ENCODE assay signal across 28 mouse cellular contexts in genomic region chr3:68499532-68500152, GRCm38 (mm10).
A peak's percentile ranks its signal among the peaks of the same experiment; 100 is the strongest.
DNase-seq lines count a peak whose midpoint lies in the region; ATAC-seq and TF ChIP-seq lines count a peak whose summit lies in the region.
"Had no signal": no experiment of that assay in that cellular context is flagged by ENCODE, and none has a peak within 500 bp of the region (broad histone marks: within the 10 kb centered on the region; RNA-seq: fewer than 3 reads in every experiment).

No protein-coding gene starts in this region.

- peaks cover 9% of the 10 kb centered on the region for H3K36me3 ChIP-seq in heart, embryonic 12.5 days
- H3K36me3 ChIP-seq in liver, embryonic 11.5 days (ENCODE audit: control insufficient read depth, insufficient read depth, low read length) = no peaks in the 10 kb centered on the region
- no peaks in the 10 kb centered on the region for H3K36me3 ChIP-seq in liver, postnatal 0 days (replicated peaks; ENCODE audit: insufficient read depth, low read length)
- H3K36me3 ChIP-seq in intestine, embryonic 15.5 days = no peaks in the 10 kb centered on the region
- H3K36me3 ChIP-seq: embryonic facial prominence, embryonic 15.5 days; heart, embryonic 15.5 days had no signal

- 0 out of 2 replicates have a peak overlapping the region, but pooled peaks have one; percentile 1 for H3K4me2 ChIP-seq in heart, embryonic 12.5 days
- H3K4me2 ChIP-seq in liver, embryonic 11.5 days = peak overlapping the region; percentile 27
- H3K4me2 ChIP-seq in liver, postnatal 0 days (ENCODE audit: low read depth, low read length) = no peak overlapping the region
- no peak overlapping the region for H3K4me2 ChIP-seq in intestine, embryonic 15.5 days (replicated peaks)
- H3K4me2 ChIP-seq: embryonic facial prominence, embryonic 15.5 days; heart, embryonic 15.5 days; hindbrain, embryonic 14.5 days; midbrain, embryonic 11.5 days had no signal

- ATAC-seq in heart, embryonic 12.5 days (ENCODE audit: insufficient number of reproducible peaks, low FRiP score) = no peak
- peak; percentile 87 for ATAC-seq in liver, embryonic 11.5 days (replicated peaks; ENCODE audit: low FRiP score)
- ATAC-seq in liver, postnatal 0 days = peak; percentile 85
- no peak for ATAC-seq in intestine, embryonic 15.5 days
- ATAC-seq in activated CD4-positive, CD25-positive, alpha-beta regulatory T cell, adult 4 months = no peak
- ATAC-seq: CD4-positive, CD25-positive, alpha-beta regulatory T cell, adult 4 months; forebrain, embryonic 16.5 days; inflammation-experienced regulatory T-cells, adult 6 months; lung, postnatal 0 days; Patski had no signal

- H3K9ac ChIP-seq in heart, embryonic 12.5 days = no peak overlapping the region; the same call in 1 of the 2 replicates
- H3K9ac ChIP-seq in liver, embryonic 11.5 days (ENCODE audit: low read depth, low read length) = no peak overlapping the region
- no peak overlapping the region for H3K9ac ChIP-seq in liver, postnatal 0 days (replicated peaks)
- no peak overlapping the region for H3K9ac ChIP-seq in intestine, embryonic 15.5 days
- H3K9ac ChIP-seq: embryonic facial prominence, embryonic 15.5 days; heart, embryonic 15.5 days; hindbrain, embryonic 14.5 days had no signal

- H3K9me3 ChIP-seq in heart, embryonic 12.5 days (replicated peaks) = no peaks in the 10 kb centered on the region
- H3K9me3 ChIP-seq in liver, embryonic 11.5 days (ENCODE audit: control insufficient read depth, low read length) = no peaks in the 10 kb centered on the region
- no peaks in the 10 kb centered on the region for H3K9me3 ChIP-seq in liver, postnatal 0 days (ENCODE audit: low read length)
- no peaks in the 10 kb centered on the region for H3K9me3 ChIP-seq in intestine, embryonic 15.5 days
- H3K9me3 ChIP-seq: embryonic facial prominence, embryonic 15.5 days; forebrain, embryonic 10.5 days; heart, embryonic 15.5 days; limb, embryonic 10.5 days had no signal

- WGBS in heart, embryonic 12.5 days = 40% methylated on average over 6 of the region's 6 CpGs
- 41% methylated on average over 6 of the region's 6 CpGs for WGBS in liver, embryonic 11.5 days
- WGBS in liver, postnatal 0 days (ENCODE audit: insufficient replicate concordance) = 48% methylated on average over 6 of the region's 6 CpGs
- 82% methylated on average over 6 of the region's 6 CpGs for WGBS in intestine, embryonic 15.5 days

- H3K4me1 ChIP-seq in heart, embryonic 12.5 days (replicated peaks) = peaks cover 40% of the 10 kb centered on the region
- peaks cover 30% of the 10 kb centered on the region for H3K4me1 ChIP-seq in liver, embryonic 11.5 days (replicated peaks; ENCODE audit: control insufficient read depth, insufficient read depth, low read length)
- H3K4me1 ChIP-seq in liver, postnatal 0 days (ENCODE audit: insufficient read depth) = peaks cover 7% of the 10 kb centered on the region
- H3K4me1 ChIP-seq in intestine, embryonic 15.5 days (replicated peaks) = 0 out of 2 replicates have a peak, but pooled peaks cover 7% of the 10 kb centered on the region

- no peak for TF ChIP-seq CTCF in liver, postnatal 0 days (IDR thresholded peaks at IDR 0.05; ENCODE audit: low read depth)

- H3K4me3 ChIP-seq in heart, embryonic 12.5 days = no peak overlapping the region
- H3K4me3 ChIP-seq in liver, embryonic 11.5 days (ENCODE audit: low read depth, low read length) = no peak overlapping the region
- no peak overlapping the region for H3K4me3 ChIP-seq in liver, postnatal 0 days (ENCODE audit: low read depth, low read length)
- H3K4me3 ChIP-seq in intestine, embryonic 15.5 days (replicated peaks) = no peak overlapping the region
- H3K4me3 ChIP-seq: embryonic facial prominence, embryonic 15.5 days; forebrain, embryonic 10.5 days; heart, embryonic 15.5 days; limb, embryonic 10.5 days had no signal

- no peak for DNase-seq in heart, postnatal 14 days
- peak; percentile 66 for DNase-seq in c-Kit-positive CD71-positive TER-119-negative erythroid progenitor cells, embryonic 14.5 days (ENCODE audit: low read depth)
- no peak for DNase-seq in liver, embryonic 11.5 days (ENCODE audit: low spot score)
- DNase-seq in liver, postnatal 0 days = peak; percentile 42
- no peak for DNase-seq in ovary, postnatal 10 days (ENCODE audit: low spot score)
- DNase-seq: adrenal gland, adult 2 months; cerebellum, adult 2 months; cerebellum, postnatal 36 days; gastrocnemius, postnatal 10 days; heart, postnatal 4 days; kidney, adult 8-10 months; kidney, postnatal 10 days; thymus, postnatal 25 days had no signal

- intact Hi-C loops in heart, postnatal 14 days (cut with DNase I) = no loop called here

- H3K27ac ChIP-seq in heart, embryonic 12.5 days (ENCODE audit: poor library complexity, severe bottlenecking) = peak overlapping the region; percentile 37; the same call in 1 of the 2 replicates
- no peak overlapping the region for H3K27ac ChIP-seq in liver, embryonic 11.5 days (ENCODE audit: low read depth, low read length)
- H3K27ac ChIP-seq in liver, postnatal 0 days (ENCODE audit: low read depth) = no peak overlapping the region
- no peak overlapping the region for H3K27ac ChIP-seq in intestine, embryonic 15.5 days
- H3K27ac ChIP-seq: embryonic facial prominence, embryonic 15.5 days; forebrain, embryonic 10.5 days; hindbrain, embryonic 14.5 days; limb, embryonic 10.5 days; macrophage had no signal

- peak; percentile 90 for TF ChIP-seq EP300 in liver, postnatal 0 days (IDR thresholded peaks at IDR 0.05; ENCODE audit: low read depth)

- H3K27me3 ChIP-seq in heart, embryonic 12.5 days (replicated peaks) = no peaks in the 10 kb centered on the region
- peaks cover 10% of the 10 kb centered on the region for H3K27me3 ChIP-seq in liver, embryonic 11.5 days (replicated peaks; ENCODE audit: control insufficient read depth, insufficient read depth, low read length)
- peaks cover 20% of the 10 kb centered on the region for H3K27me3 ChIP-seq in liver, postnatal 0 days (ENCODE audit: insufficient read depth, low read length)
- H3K27me3 ChIP-seq in intestine, embryonic 15.5 days (replicated peaks) = no peaks in the 10 kb centered on the region
- H3K27me3 ChIP-seq: embryonic facial prominence, embryonic 15.5 days; heart, embryonic 15.5 days; Patski had no signal

Comparison
In these comparisons a context has a peak if more than half of its experiments do, and no peak if none do; other contexts are left out.
1. H3K4me2 ChIP-seq: peak in heart, embryonic 12.5 days (single experiment) and liver, embryonic 11.5 days (single experiment); none in liver, postnatal 0 days (single experiment) and intestine, embryonic 15.5 days (single experiment).
2. DNase-seq: peak in c-Kit-positive CD71-positive TER-119-negative erythroid progenitor cells, embryonic 14.5 days (single experiment) and liver, postnatal 0 days (single experiment); none in heart, postnatal 14 days (0 of 2), liver, embryonic 11.5 days (single experiment) and ovary, postnatal 10 days (single experiment).
3. ATAC-seq: peak in liver, embryonic 11.5 days (single experiment) and liver, postnatal 0 days (single experiment); none in heart, embryonic 12.5 days (single experiment), intestine, embryonic 15.5 days (single experiment) and activated CD4-positive, CD25-positive, alpha-beta regulatory T cell, adult 4 months (single experiment).